Mouse (Mus musculus): ENCODE results near the gene Golga5. TPM values are rescaled to one million over a fixed set of nuclear protein-coding genes. Genes with fewer than 3 reads are reported as not detected.

Golga5 gene
- polyA plus RNA-seq, 1 experiment from 2014 or later: 30.9 TPM

- H3K27me3 ChIP-seq (ENCODE audit: low read depth, poor library complexity, severe bottlenecking): no peaks in the 10 kb centered on the region
- 93% methylated on average over 4 of the region's 4 CpGs for WGBS
- H3K27ac ChIP-seq: no peak overlapping the region
- H3K36me3 ChIP-seq: no peaks in the 10 kb centered on the region
- H3K4me3 ChIP-seq: no peak overlapping the region
- H3K9me3 ChIP-seq (replicated peaks): no peaks in the 10 kb centered on the region
- H3K4me1 ChIP-seq: peaks cover 13% of the 10 kb centered on the region
- no peak for DNase-seq (ENCODE audit: low spot score)
Measured at GRCm38 (mm10) chr12:102434107-102434506, 34.8 kb upstream of the Golga5 start.

DNA sequence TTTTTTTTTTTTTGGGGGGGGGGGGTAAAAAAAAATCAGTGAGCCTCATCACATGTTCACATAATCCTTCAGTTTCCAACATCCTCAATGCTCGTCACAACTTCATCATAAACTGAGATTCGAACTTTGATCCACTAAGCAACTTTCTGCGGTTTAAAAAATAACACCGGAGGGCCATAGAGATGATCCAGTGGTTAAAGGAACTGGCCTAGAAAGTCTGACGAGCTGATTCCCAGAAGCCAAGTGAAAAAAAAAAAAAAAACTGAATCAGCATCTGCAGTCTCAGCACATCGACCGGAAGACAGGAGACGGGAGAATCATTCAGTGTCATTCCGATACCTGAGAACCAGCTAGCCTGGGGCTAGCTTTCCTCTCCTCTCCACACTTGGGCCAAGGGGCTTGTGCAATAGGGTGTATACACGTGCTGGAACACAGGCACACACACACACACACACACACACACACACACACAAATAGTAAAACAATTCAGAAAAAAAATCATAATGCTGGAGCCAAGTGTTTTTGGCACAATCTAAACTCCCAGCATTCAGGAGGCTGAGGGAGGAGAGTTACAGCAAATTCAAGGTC is 31.9 kb upstream of the Golga5 start:
- no peak for DNase-seq (ENCODE audit: low spot score)
- Histone ChIP-seq H3K9me3 (replicated peaks) (no peaks in the 10 kb centered on the region), H3K4me3 (no peak overlapping the region), H3K27me3 (ENCODE audit: low read depth, poor library complexity, severe bottlenecking) (no peaks in the 10 kb centered on the region), H3K36me3 (no peaks in the 10 kb centered on the region), H3K4me1 (peaks cover 17% of the 10 kb centered on the region), H3K27ac (no peak overlapping the region)
- WGBS: 79% methylated on average over 10 of the region's 10 CpGs

DNA sequence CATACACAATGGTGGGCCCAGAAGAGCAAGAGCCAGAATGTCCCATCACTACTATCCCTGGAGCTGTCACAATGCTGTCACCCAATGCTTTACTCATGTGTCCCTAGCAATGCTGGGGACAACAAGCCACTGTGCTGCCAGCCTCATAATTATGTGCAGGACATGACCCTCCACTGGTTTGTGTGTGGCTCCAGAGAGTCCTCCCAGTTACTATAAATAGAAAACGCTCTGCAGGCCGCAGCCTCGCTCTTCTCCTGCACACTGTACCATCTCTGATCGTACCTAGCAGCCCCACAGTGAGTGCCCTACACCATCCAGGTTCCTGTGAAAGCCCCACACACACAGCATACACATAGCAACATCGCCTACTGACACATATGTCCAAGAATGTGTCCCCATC is 31.0 kb upstream of the Golga5 start:
- 81% methylated on average over 5 of the region's 5 CpGs for WGBS
- no peak overlapping the region for H3K4me3 ChIP-seq

DNA sequence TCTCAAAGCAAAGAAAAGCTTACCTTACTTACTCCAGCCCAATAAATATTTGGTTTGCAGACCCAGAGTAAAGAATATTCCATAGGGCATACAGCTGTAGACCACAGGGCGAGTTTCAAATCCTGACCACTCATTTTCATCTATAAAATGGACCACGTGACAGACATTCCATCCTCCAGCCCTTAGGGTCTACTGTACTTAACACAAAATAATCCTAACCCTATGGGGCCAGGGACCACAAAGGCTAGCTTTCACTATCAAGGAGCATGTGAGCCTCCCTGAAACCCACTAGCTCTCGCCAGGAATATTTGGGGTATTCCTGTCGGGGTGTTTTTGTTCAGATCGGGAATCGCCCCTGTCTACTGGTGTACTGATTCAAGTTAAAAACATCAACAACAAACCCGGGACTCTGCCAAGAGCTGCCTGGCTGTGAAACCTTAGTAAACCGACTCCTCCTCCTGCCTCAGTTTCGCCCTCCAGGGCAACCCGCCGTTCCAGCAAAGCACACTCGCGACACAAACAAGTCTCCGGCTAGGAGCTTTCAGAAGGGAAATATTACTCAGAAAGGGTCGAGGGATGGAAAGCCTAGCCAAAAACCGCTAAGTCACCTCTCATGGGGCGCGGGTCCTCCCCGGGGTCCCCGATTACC is 29.8 kb upstream of the Golga5 start:
- H3K27ac ChIP-seq: peak overlapping the region; percentile 85
- 4% methylated on average over 20 of the region's 20 CpGs for WGBS
- no peaks in the 10 kb centered on the region for H3K9me3 ChIP-seq (replicated peaks)
- H3K27me3 ChIP-seq (ENCODE audit: low read depth, poor library complexity, severe bottlenecking): no peaks in the 10 kb centered on the region
- no peak for DNase-seq (ENCODE audit: low spot score)
- H3K36me3 ChIP-seq: no peaks in the 10 kb centered on the region
- H3K4me1 ChIP-seq: peaks cover 17% of the 10 kb centered on the region
- peak overlapping the region; percentile 77 for H3K4me3 ChIP-seq

More for the DNA sequence above, 31.0 kb upstream of the Golga5 start:
- Histone ChIP-seq H3K27me3 (ENCODE audit: low read depth, poor library complexity, severe bottlenecking) (no peaks in the 10 kb centered on the region), H3K9me3 (replicated peaks) (no peaks in the 10 kb centered on the region), H3K4me1 (peaks cover 17% of the 10 kb centered on the region), H3K36me3 (no peaks in the 10 kb centered on the region), H3K27ac (no peak overlapping the region)
- no peak for DNase-seq (ENCODE audit: low spot score)

GRCm38 (mm10) chr12:102439632-102440023 is 29.3 kb upstream of the Golga5 start, which contains the start of gene Lgmn:
Gene Lgmn (minus strand): TSS chr12:102439813.
- H3K9me3 ChIP-seq (replicated peaks): no peaks in the 10 kb centered on the region

DNA sequence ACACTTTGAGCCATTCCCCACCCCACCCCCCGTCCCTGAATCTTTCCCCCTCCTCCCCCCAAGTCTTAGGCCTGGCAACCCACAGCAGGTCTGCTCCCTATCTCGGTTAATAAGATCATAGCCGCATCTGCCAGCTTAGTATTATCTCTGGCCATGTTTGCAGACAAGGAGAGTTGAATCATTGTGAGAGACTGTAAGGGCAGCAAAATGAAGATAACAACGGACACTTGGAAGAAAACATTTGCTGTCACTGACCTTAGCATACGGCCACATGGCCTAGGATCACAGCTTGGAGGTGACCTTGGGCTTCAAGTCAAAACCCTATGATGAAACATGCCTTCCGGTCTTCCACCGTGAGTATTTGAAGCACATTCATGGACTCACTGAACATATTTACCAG is 28.4 kb upstream of the Golga5 start:
- Histone ChIP-seq H3K4me1 (peaks cover 17% of the 10 kb centered on the region), H3K27me3 (ENCODE audit: low read depth, poor library complexity, severe bottlenecking) (no peaks in the 10 kb centered on the region), H3K4me3 (no peak overlapping the region), H3K27ac (no peak overlapping the region), H3K36me3 (no peaks in the 10 kb centered on the region), H3K9me3 (replicated peaks) (no peaks in the 10 kb centered on the region)
- 88% methylated on average over 7 of the region's 7 CpGs for WGBS
- no peak for DNase-seq (ENCODE audit: low spot score)

More at GRCm38 (mm10) chr12:102439632-102440023, 29.3 kb upstream of the Golga5 start, which contains the start of gene Lgmn:
- WGBS: under 1% methylated on average over 28 of the region's 28 CpGs
- no peaks in the 10 kb centered on the region for H3K36me3 ChIP-seq
- H3K27me3 ChIP-seq (ENCODE audit: low read depth, poor library complexity, severe bottlenecking): no peaks in the 10 kb centered on the region
- H3K4me3 ChIP-seq: peak within 1 kb of the TSS; percentile 77
- H3K27ac ChIP-seq: peak within 1 kb of the TSS; percentile 85
- DNase-seq (ENCODE audit: low spot score): peak; percentile 92
- H3K4me1 ChIP-seq: peaks cover 17% of the 10 kb centered on the region

- Histone ChIP-seq H3K9me3 (replicated peaks) (no peaks in the 10 kb centered on the region), H3K27me3 (ENCODE audit: low read depth, poor library complexity, severe bottlenecking) (no peaks in the 10 kb centered on the region), H3K4me3 (no peak overlapping the region), H3K36me3 (no peaks in the 10 kb centered on the region), H3K27ac (no peak overlapping the region), H3K4me1 (peaks cover 17% of the 10 kb centered on the region)
- 78% methylated on average over 6 of the region's 6 CpGs for WGBS
- DNase-seq (ENCODE audit: low spot score): no peak
Measured at GRCm38 (mm10) chr12:102441141-102441540, 27.8 kb upstream of the Golga5 start.

DNA sequence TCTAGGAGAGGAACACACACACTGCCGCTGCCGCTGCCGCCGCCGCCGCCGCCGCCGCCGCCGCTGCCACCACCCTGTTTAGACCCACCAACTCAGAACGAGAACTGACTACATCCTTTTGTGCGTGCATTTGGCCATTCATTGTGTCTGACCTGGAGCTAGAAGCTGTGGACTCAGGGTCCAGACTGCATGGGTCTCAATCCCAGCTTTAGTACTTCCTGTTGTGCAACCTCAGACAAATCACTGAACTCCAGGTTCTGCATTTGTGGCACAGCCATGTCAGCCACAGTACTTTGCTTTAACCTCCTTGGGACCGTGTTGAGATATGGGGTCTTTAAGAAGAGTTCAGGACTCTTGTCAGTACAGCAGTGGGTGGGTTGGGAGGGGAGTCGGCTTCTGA is 26.3 kb upstream of the Golga5 start:
- no peak for DNase-seq (ENCODE audit: low spot score)
- Histone ChIP-seq H3K27me3 (ENCODE audit: low read depth, poor library complexity, severe bottlenecking) (no peaks in the 10 kb centered on the region), H3K4me1 (peaks cover 17% of the 10 kb centered on the region), H3K27ac (no peak overlapping the region), H3K36me3 (no peaks in the 10 kb centered on the region), H3K4me3 (no peak overlapping the region), H3K9me3 (replicated peaks) (no peaks in the 10 kb centered on the region)
- 90% methylated on average over 15 of the region's 15 CpGs for WGBS

DNA sequence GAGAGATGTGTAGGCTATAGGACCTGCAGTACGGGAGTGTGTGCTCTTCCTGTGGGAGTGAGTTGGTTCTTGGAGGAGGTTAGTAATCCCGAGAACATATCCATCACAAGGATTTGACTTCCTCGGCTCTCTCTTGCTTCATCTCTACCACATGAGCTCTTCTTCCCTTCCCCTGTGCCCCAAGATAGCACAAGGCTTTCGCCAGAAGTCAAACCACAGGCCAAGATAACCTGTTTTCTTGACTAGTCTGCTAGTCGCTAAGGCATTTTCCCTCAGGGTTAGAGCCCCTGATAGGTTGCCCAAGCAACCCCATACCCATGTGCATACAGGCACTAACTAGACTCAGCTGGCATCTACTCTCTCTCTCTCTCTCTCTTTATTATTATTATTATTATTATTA is 25.3 kb upstream of the Golga5 start:
- no peak overlapping the region for H3K4me3 ChIP-seq
- peaks cover 9% of the 10 kb centered on the region for H3K4me1 ChIP-seq
- no peaks in the 10 kb centered on the region for H3K9me3 ChIP-seq (replicated peaks)
- H3K27ac ChIP-seq: no peak overlapping the region
- no peak for DNase-seq (ENCODE audit: low spot score)
- 88% methylated on average over 5 of the region's 5 CpGs for WGBS
- H3K27me3 ChIP-seq (ENCODE audit: low read depth, poor library complexity, severe bottlenecking): no peaks in the 10 kb centered on the region
- no peaks in the 10 kb centered on the region for H3K36me3 ChIP-seq

DNA sequence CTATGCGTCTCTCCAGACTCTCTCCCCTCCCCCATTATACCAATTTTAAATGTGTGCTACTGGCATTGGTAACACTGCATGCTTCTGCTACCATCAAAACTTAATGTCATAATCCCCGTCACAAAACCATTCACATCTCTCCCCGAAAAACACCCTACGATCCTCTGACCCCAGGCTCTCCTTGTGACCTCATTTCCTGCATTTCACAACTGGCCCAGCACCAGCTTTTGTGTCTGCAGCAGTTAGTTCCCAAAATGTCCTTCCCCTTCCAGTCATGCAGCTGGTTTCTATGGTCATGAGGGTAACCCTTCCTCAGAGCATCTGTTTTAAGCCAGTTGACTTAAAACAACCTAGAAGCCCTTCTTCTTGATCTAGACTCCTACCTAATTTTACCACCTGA is 23.5 kb upstream of the Golga5 start:
- no peaks in the 10 kb centered on the region for H3K36me3 ChIP-seq
- no peaks in the 10 kb centered on the region for H3K9me3 ChIP-seq (replicated peaks)
- H3K27ac ChIP-seq: no peak overlapping the region
- 83% methylated on average over 4 of the region's 4 CpGs for WGBS
- no peaks in the 10 kb centered on the region for H3K4me1 ChIP-seq
- no peak for DNase-seq (ENCODE audit: low spot score)
- no peak overlapping the region for H3K4me3 ChIP-seq
- no peaks in the 10 kb centered on the region for H3K27me3 ChIP-seq (ENCODE audit: low read depth, poor library complexity, severe bottlenecking)

DNA sequence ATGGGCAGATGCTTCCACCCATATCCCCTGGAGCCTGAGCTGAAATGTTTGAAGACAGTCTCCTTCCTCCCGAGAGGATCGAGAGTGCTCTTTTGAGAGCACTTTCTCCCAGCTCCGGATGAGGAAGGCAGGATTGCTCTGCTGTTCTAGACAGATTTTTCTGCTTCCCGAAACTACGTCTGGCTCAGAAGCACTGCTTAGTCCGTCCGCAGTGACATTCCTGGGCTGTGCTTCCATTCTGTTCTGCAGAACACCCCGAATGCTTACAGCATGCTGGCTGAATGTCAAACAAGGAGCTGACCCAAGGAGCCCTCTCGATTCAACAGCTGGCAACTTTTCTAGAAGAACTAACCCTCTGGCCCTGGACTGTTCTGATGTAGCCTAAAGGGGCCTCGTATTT is 18.5 kb upstream of the Golga5 start:
- no peak for DNase-seq (ENCODE audit: low spot score)
- Histone ChIP-seq H3K36me3 (no peaks in the 10 kb centered on the region), H3K4me3 (no peak overlapping the region), H3K27ac (no peak overlapping the region), H3K9me3 (replicated peaks) (no peaks in the 10 kb centered on the region), H3K4me1 (peaks cover 10% of the 10 kb centered on the region; the same call in 1 of the 2 replicates), H3K27me3 (ENCODE audit: low read depth, poor library complexity, severe bottlenecking) (no peaks in the 10 kb centered on the region)
- 78% methylated on average over 10 of the region's 10 CpGs for WGBS

- 86% methylated on average over 8 of the region's 8 CpGs for WGBS
- H3K4me1 ChIP-seq: peaks cover 10% of the 10 kb centered on the region; the same call in 1 of the 2 replicates
- no peaks in the 10 kb centered on the region for H3K36me3 ChIP-seq
- H3K27ac ChIP-seq: no peak overlapping the region
- no peaks in the 10 kb centered on the region for H3K27me3 ChIP-seq (ENCODE audit: low read depth, poor library complexity, severe bottlenecking)
- H3K9me3 ChIP-seq (replicated peaks): no peaks in the 10 kb centered on the region
- DNase-seq (ENCODE audit: low spot score): no peak
- no peak overlapping the region for H3K4me3 ChIP-seq
Measured at GRCm38 (mm10) chr12:102451126-102451851, 17.6 kb upstream of the Golga5 start.

DNA sequence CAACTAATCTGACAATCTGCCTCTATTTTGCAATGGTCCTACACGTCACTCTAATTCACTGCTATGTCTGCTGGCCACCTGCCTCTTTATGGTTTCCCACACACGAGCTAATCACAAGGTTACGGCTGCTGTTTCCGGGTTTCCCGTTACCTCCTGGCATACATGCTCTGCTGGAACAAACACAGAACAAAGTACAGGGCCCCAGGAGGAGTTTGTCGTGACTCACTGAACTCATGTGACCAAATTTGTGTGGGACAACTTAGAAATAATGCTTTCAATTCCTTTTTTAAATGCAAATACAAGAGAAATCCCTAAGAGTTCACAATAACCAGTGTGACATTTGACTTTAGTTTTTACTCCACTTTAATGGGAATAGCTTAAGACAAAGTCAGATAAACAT is 15.4 kb upstream of the Golga5 start:
- Histone ChIP-seq H3K27me3 (ENCODE audit: low read depth, poor library complexity, severe bottlenecking) (no peaks in the 10 kb centered on the region), H3K9me3 (replicated peaks) (no peaks in the 10 kb centered on the region), H3K36me3 (no peaks in the 10 kb centered on the region), H3K27ac (no peak overlapping the region), H3K4me3 (no peak overlapping the region), H3K4me1 (peaks cover 10% of the 10 kb centered on the region; the same call in 1 of the 2 replicates)
- WGBS: 63% methylated on average over 6 of the region's 6 CpGs
- DNase-seq (ENCODE audit: low spot score): no peak
